Mouse (Mus musculus): ENCODE results near the gene Fam126a. TPM values are rescaled to one million over a fixed set of nuclear protein-coding genes. Genes with fewer than 3 reads are reported as not detected.
"Not testable (repeated sequence)": the region's sequence is repeated elsewhere in the genome, so short reads cannot be mapped to it uniquely, and the experiment has no call there.

Fam126a gene
- total and polyA plus RNA-seq, 3 experiments: 30.0 to 51.1 (median 34.7) TPM

DNA sequence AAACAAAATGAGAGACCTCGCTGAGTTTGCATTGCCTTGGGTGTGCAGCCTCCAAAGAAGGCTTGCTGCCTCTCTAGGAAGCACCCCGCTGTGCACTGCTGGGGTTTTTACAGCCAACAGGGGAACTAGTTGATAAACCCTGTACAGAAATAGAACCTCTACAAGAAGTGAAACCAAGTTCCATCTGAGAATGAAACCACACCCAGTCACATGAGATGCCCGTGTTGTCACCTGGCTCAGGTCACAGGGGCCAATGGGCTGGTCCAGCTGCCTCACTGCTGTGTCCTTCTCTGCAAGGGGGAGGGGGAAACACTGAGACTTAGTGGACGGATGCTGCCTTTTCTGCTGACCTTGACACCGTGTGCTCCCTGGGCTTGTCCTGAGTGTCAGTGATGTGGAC, 156.0 kb downstream of the Fam126a start:
- Histone ChIP-seq H3K9ac (ENCODE audit: control insufficient read depth, low read depth, low read length, poor library complexity, severe bottlenecking) (no peak overlapping the region), H3K27ac (ENCODE audit: control insufficient read depth, low read depth, low read length) (no peak overlapping the region), H3K79me2 (ENCODE audit: control insufficient read depth, insufficient read depth, low read length, poor library complexity) (no peaks in the 10 kb centered on the region), H3K4me1 (ENCODE audit: control insufficient read depth in 1 of 2, insufficient read depth in 2 of 2, low read length in 2 of 2) (peaks cover 0 to 3% of the 10 kb centered on the region in 2 experiments; a peak in 1 of 4 replicates), H3K9me3 (replicated peaks; ENCODE audit: insufficient read depth, low read length) (no peaks in the 10 kb centered on the region), H3K36me3 (ENCODE audit: control insufficient read depth in 1 of 2, insufficient read depth in 2 of 2, low read length in 2 of 2) (no peaks in the 10 kb centered on the region), H3K27me3 (ENCODE audit: control insufficient read depth in 1 of 2, insufficient read depth in 2 of 2, low read length in 2 of 2) (peaks cover 0 to 1% of the 10 kb centered on the region in 2 experiments; a peak in 2 of 4 replicates), H3K4me3 (ENCODE audit: control insufficient read depth in 1 of 2, insufficient read depth in 1 of 2, low read depth in 2 of 2, low read length in 2 of 2) (no peak overlapping the region)
- peak; percentile 79 for TF ChIP-seq ZKSCAN1 (IDR thresholded peaks at IDR 0.05; ENCODE audit: low read depth, low read length)
- TF ChIP-seq EP300 (IDR thresholded peaks at IDR 0.05; ENCODE audit: low read depth in 1 of 2, low read length in 2 of 2): no peak
- no peak for DNase-seq (ENCODE audit: low read depth, low spot score)

DNA sequence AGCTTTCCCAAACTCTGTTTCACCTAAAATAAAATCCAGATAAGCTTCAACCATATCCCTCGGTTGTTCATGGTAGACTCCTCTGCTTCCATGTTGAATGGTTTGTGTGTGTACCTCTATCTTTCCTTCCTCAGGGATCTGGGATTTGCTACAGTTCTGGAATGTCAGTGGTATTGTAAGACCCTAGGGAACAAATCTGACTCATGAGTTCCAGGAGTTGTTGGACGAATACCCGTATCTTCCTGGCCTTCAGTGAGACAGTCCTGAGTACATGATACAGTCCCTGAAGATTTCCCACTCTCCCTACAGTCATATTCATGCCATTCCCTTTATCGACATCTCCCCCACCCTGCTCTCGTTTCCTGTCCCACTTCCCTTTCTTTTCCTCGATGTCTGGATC, 157.9 kb downstream of the Fam126a start:
- Histone ChIP-seq H3K27ac (ENCODE audit: control insufficient read depth, low read depth, low read length) (no peak overlapping the region), H3K27me3 (ENCODE audit: control insufficient read depth in 1 of 2, insufficient read depth in 2 of 2, low read length in 2 of 2) (peaks cover 0 to 1% of the 10 kb centered on the region in 2 experiments; a peak in 2 of 4 replicates), H3K4me3 (ENCODE audit: control insufficient read depth in 1 of 2, insufficient read depth in 1 of 2, low read depth in 2 of 2, low read length in 2 of 2) (no peak overlapping the region), H3K9ac (ENCODE audit: control insufficient read depth, low read depth, low read length, poor library complexity, severe bottlenecking) (no peak overlapping the region), H3K4me1 (ENCODE audit: control insufficient read depth in 1 of 2, insufficient read depth in 2 of 2, low read length in 2 of 2) (peaks cover 0 to 3% of the 10 kb centered on the region in 2 experiments; a peak in 1 of 4 replicates), H3K36me3 (ENCODE audit: control insufficient read depth in 1 of 2, insufficient read depth in 2 of 2, low read length in 2 of 2) (no peaks in the 10 kb centered on the region), H3K9me3 (replicated peaks; ENCODE audit: insufficient read depth, low read length) (no peaks in the 10 kb centered on the region), H3K79me2 (ENCODE audit: control insufficient read depth, insufficient read depth, low read length, poor library complexity) (no peaks in the 10 kb centered on the region)
- TF ChIP-seq MEF2A (IDR thresholded peaks at IDR 0.05; ENCODE audit: extremely low read depth, insufficient replicate concordance, low read depth, low read length, poor library complexity, severe bottlenecking): no peak
- TF ChIP-seq ELF1 (IDR thresholded peaks at IDR 0.05; ENCODE audit: low read depth, low read length): no peak
- no peak for TF ChIP-seq BHLHE40 (IDR thresholded peaks at IDR 0.05; ENCODE audit: borderline replicate concordance, low read depth, low read length)
- TF ChIP-seq MAFK (IDR thresholded peaks at IDR 0.05; ENCODE audit: borderline replicate concordance, low read depth, low read length): no peak
- TF ChIP-seq TCF12 (IDR thresholded peaks at IDR 0.05; ENCODE audit: low read depth, low read length): no peak
- no peak for TF ChIP-seq ZNF384 (IDR thresholded peaks at IDR 0.05; ENCODE audit: low read depth, low read length)
- no peak for TF ChIP-seq ZC3H11A (IDR thresholded peaks at IDR 0.05; ENCODE audit: low read depth, low read length)
- TF ChIP-seq NELFE (IDR thresholded peaks at IDR 0.05; ENCODE audit: low read depth, low read length): no peak
- no peak for TF ChIP-seq POLR2AphosphoS2 (IDR thresholded peaks at IDR 0.05; ENCODE audit: low read length)
- TF ChIP-seq KAT2A (conservative IDR thresholded peaks at IDR 0.05; ENCODE audit: low read depth, low read length): no peak
- no peak for TF ChIP-seq CHD2 (IDR thresholded peaks at IDR 0.05; ENCODE audit: low read length)
- no peak for TF ChIP-seq MXI1 (IDR thresholded peaks at IDR 0.05; ENCODE audit: low read depth, low read length)
- no peak for TF ChIP-seq CTCF (IDR thresholded peaks at IDR 0.05 in 2 of 3, conservative IDR thresholded peaks at IDR 0.05 in 1 of 3; ENCODE audit: control insufficient read depth in 1 of 3, insufficient read depth in 1 of 3, low read depth in 2 of 3, low read length in 3 of 3, poor library complexity in 1 of 3, severe bottlenecking in 1 of 3)
- no peak for TF ChIP-seq USF2 (IDR thresholded peaks at IDR 0.05; ENCODE audit: borderline replicate concordance in 1 of 2, insufficient read depth in 1 of 2, low read depth in 1 of 2, low read length in 2 of 2)
- no peak for TF ChIP-seq POLR2AphosphoS5 (IDR thresholded peaks at IDR 0.05; ENCODE audit: borderline replicate concordance, low read depth, low read length)
- TF ChIP-seq NRF1 (IDR thresholded peaks at IDR 0.05; ENCODE audit: insufficient read depth, low read depth, low read length, poor library complexity, severe bottlenecking): no peak
- no peak for TF ChIP-seq ZMIZ1 (IDR thresholded peaks at IDR 0.05; ENCODE audit: low read depth, low read length)
- TF ChIP-seq ZKSCAN1 (IDR thresholded peaks at IDR 0.05; ENCODE audit: low read depth, low read length): no peak
- TF ChIP-seq TAL1 (IDR thresholded peaks at IDR 0.05; ENCODE audit: low read length): no peak
- DNase-seq (ENCODE audit: low read depth, low spot score): no peak

DNA sequence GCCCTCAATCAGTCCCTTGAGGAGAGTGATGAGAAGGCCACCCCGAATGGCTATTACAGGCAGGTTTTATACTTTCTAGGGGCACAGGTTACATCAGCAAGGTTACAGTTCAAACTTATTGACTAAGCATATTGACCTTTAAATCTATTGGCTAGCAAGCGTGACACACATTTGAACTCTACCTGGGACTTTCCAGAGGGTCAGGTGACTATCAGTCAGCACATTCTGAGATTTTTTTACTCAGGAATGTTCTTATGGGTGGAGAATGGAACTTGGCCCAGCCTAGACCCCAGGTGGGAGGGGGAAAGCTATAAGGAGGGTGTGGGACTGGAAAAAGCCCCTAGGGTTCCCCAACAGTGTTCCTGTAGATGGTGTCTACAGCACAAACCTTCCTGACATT, 159.2 kb downstream of the Fam126a start:
- H3K79me2 ChIP-seq (ENCODE audit: control insufficient read depth, insufficient read depth, low read length, poor library complexity); DNase-seq (ENCODE audit: low read depth, low spot score); H3K27me3 ChIP-seq (ENCODE audit: control insufficient read depth in 1 of 2, insufficient read depth in 2 of 2, low read length in 2 of 2); H3K36me3 ChIP-seq (ENCODE audit: control insufficient read depth in 1 of 2, insufficient read depth in 2 of 2, low read length in 2 of 2); H3K27ac ChIP-seq (ENCODE audit: control insufficient read depth, low read depth, low read length); H3K9me3 ChIP-seq (replicated peaks; ENCODE audit: insufficient read depth, low read length); H3K4me1 ChIP-seq (ENCODE audit: control insufficient read depth in 1 of 2, insufficient read depth in 2 of 2, low read length in 2 of 2); H3K9ac ChIP-seq (ENCODE audit: control insufficient read depth, low read depth, low read length, poor library complexity, severe bottlenecking); H3K4me3 ChIP-seq (ENCODE audit: control insufficient read depth in 1 of 2, insufficient read depth in 1 of 2, low read depth in 2 of 2, low read length in 2 of 2): not testable (repeated sequence)
